ENCODE assay signal across 8 mouse cellular contexts in genomic region chr3:65659620-65659932, GRCm38 (mm10). TPM values are rescaled to one million over a fixed set of nuclear protein-coding genes. Genes with fewer than 3 reads are reported as not detected.
DNase-seq lines count a peak whose midpoint lies in the region; ATAC-seq and TF ChIP-seq lines count a peak whose summit lies in the region.

No protein-coding gene starts in this region.

- no peak for ATAC-seq in erythroblast, adult 5-6 weeks (replicated peaks; ENCODE audit: low FRiP score, poor library complexity, severe bottlenecking)
- peak; percentile 27; the same call in 1 of the 2 replicates for ATAC-seq in liver, embryonic 11.5 days (replicated peaks; ENCODE audit: low FRiP score)
- ATAC-seq in stomach, postnatal 0 days (ENCODE audit: low FRiP score, low TSS enrichment) = peak; percentile 90

- H3K4me3 ChIP-seq in erythroblast, embryonic 14.5 days (replicated peaks) = peak overlapping the region; percentile 55
- H3K4me3 ChIP-seq in testis, adult 2 months (ENCODE audit: control insufficient read depth, low read depth, low read length) = peak overlapping the region; percentile 55
- peak overlapping the region; percentile 62 for H3K4me3 ChIP-seq in liver, embryonic 11.5 days (ENCODE audit: low read depth, low read length)
- peak overlapping the region; percentile 58 for H3K4me3 ChIP-seq in stomach, postnatal 0 days (ENCODE audit: low read depth, low read length)

- TF ChIP-seq EP300 in stomach, postnatal 0 days (optimal IDR thresholded peaks at IDR 0.05) = peak; percentile 30

- WGBS in liver, embryonic 11.5 days = 5% methylated on average over 9 of the region's 9 CpGs
- 4% methylated on average over 9 of the region's 9 CpGs for WGBS in stomach, postnatal 0 days

- TF ChIP-seq POLR2A in testis, adult 2 months (IDR thresholded peaks at IDR 0.05; ENCODE audit: control insufficient read depth, low read depth, low read length) = no peak

- no peak for DNase-seq in testis, postnatal 14 days (ENCODE audit: low spot score)
- DNase-seq in liver, embryonic 11.5 days (ENCODE audit: low spot score) = no peak
- DNase-seq in stomach, postnatal 0 days (ENCODE audit: low spot score) = no peak
- no peak for DNase-seq in adrenal gland, adult 2 months
- DNase-seq in natural killer cell, adult 2 months (ENCODE audit: low spot score in 2 of 2) = no peak

- no peaks in the 10 kb centered on the region for H3K9me3 ChIP-seq in erythroblast, embryonic 14.5 days (ENCODE audit: control insufficient read depth, low read length)
- no peaks in the 10 kb centered on the region for H3K9me3 ChIP-seq in liver, embryonic 11.5 days (ENCODE audit: control insufficient read depth, low read length)
- no peaks in the 10 kb centered on the region for H3K9me3 ChIP-seq in stomach, postnatal 0 days (ENCODE audit: control insufficient read depth, low read length)

- peak overlapping the region; percentile 73 for H3K4me2 ChIP-seq in liver, embryonic 11.5 days
- H3K4me2 ChIP-seq in stomach, postnatal 0 days (replicated peaks; ENCODE audit: low read depth) = peak overlapping the region; percentile 91

- no peaks in the 10 kb centered on the region for H3K36me3 ChIP-seq in erythroblast, embryonic 14.5 days (ENCODE audit: control insufficient read depth)
- H3K36me3 ChIP-seq in testis, adult 2 months (ENCODE audit: control insufficient read depth, insufficient read depth, low read length) = no peaks in the 10 kb centered on the region
- H3K36me3 ChIP-seq in liver, embryonic 11.5 days (ENCODE audit: control insufficient read depth, insufficient read depth, low read length) = no peaks in the 10 kb centered on the region
- H3K36me3 ChIP-seq in stomach, postnatal 0 days (ENCODE audit: control insufficient read depth, insufficient read depth, low read length) = no peaks in the 10 kb centered on the region

- no peak overlapping the region for H3K27ac ChIP-seq in testis, adult 2 months (ENCODE audit: control insufficient read depth, insufficient read depth, low read depth, low read length)
- no peak overlapping the region for H3K27ac ChIP-seq in liver, embryonic 11.5 days (ENCODE audit: low read depth, low read length)
- peak overlapping the region; percentile 96 for H3K27ac ChIP-seq in stomach, postnatal 0 days (replicated peaks)

- no peak for TF ChIP-seq CTCF in testis, adult 2 months (IDR thresholded peaks at IDR 0.05; ENCODE audit: control insufficient read depth, insufficient read depth, insufficient replicate concordance, low read depth, low read length)
- no peak for TF ChIP-seq CTCF in stomach, postnatal 0 days (IDR thresholded peaks at IDR 0.05; ENCODE audit: low read depth)

- H3K27me3 ChIP-seq in erythroblast, embryonic 14.5 days (ENCODE audit: control insufficient read depth) = peaks cover 45% of the 10 kb centered on the region
- H3K27me3 ChIP-seq in testis, adult 2 months (ENCODE audit: control insufficient read depth, insufficient read depth, low read length) = peaks cover 2% of the 10 kb centered on the region; the same call in 1 of the 2 replicates
- H3K27me3 ChIP-seq in liver, embryonic 11.5 days (replicated peaks; ENCODE audit: control insufficient read depth, insufficient read depth, low read length) = peaks cover 19% of the 10 kb centered on the region
- H3K27me3 ChIP-seq in stomach, postnatal 0 days (ENCODE audit: control insufficient read depth, insufficient read depth, low read length) = no peaks in the 10 kb centered on the region

- peak overlapping the region; percentile 63 for H3K9ac ChIP-seq in liver, embryonic 11.5 days (ENCODE audit: low read depth, low read length)
- peak overlapping the region; percentile 85 for H3K9ac ChIP-seq in stomach, postnatal 0 days (ENCODE audit: low read length)

- peaks cover 10% of the 10 kb centered on the region for H3K4me1 ChIP-seq in erythroblast, embryonic 14.5 days (ENCODE audit: control insufficient read depth)
- peaks cover 10% of the 10 kb centered on the region for H3K4me1 ChIP-seq in testis, adult 2 months (ENCODE audit: control insufficient read depth, insufficient read depth, low read length)
- H3K4me1 ChIP-seq in liver, embryonic 11.5 days (replicated peaks; ENCODE audit: control insufficient read depth, insufficient read depth, low read length) = no peaks in the 10 kb centered on the region; the same call in 1 of the 2 replicates
- H3K4me1 ChIP-seq in stomach, postnatal 0 days (replicated peaks; ENCODE audit: control insufficient read depth, insufficient read depth) = no peaks in the 10 kb centered on the region

RNA-seq across cellular contexts. Expression of gene Lekr1, which starts 6.5 kb away (rescaled TPM):
- not detected in 2 replicates for polyA plus RNA-seq in erythroblast, embryonic 14.5 days (2012)
- 0.42 TPM in 1 of 2 replicates, not detected in the other for total RNA-seq in erythroblast, adult 5-6 weeks (2015; ENCODE audit: low replicate concordance)
- 0.51 TPM in 1 of 2 replicates, not detected in the other for total RNA-seq in erythroblast, adult 5-6 weeks (2017; ENCODE audit: low replicate concordance)
- 8.0 and 8.9 TPM in 2 replicates for polyA plus RNA-seq in testis, adult 2 months (2012; rRNA removed)
- 3.7 and 4.8 TPM in 2 replicates for polyA plus RNA-seq in liver, embryonic 11.5 days (2014; fragmentation: Nextera tagmentation; extraction: Ambion mirVana)
- polyA plus RNA-seq in stomach, postnatal 0 days (2015; fragmentation: Nextera tagmentation; extraction: Ambion mirVana) = 3.3 and 4.0 TPM in 2 replicates
- 1 to 10 TPM; 2.5 to 4.6 TPM for total RNA-seq in adrenal gland, adult 2 months (2021)
- 0.10 TPM in 1 of 2 replicates, not detected in the other for polyA plus RNA-seq in adrenal gland, adult 2 months (2012; rRNA removed)
